Mouse (Mus musculus) liver, embryonic 14.5 days (tissue): ENCODE measurements at regions not wholly inside any gene's neighbourhood (a gene's known extent, or its start where the extent isn't known, plus 50 kb on each side); places are given as distances from the start of the nearest gene placed in this dataset.
"Not testable (repeated sequence)": the region's sequence is repeated elsewhere in the genome, so short reads cannot be mapped to it uniquely, and the experiment has no call there.

Experiments
- ATAC-seq: fragments of 200-750 bp; cut with Nextera tagmentation; 2 replicates; pipeline ENCODE4 v1.8.0; 2017; ENCODE audit warnings: moderate number of reproducible peaks, mild to moderate bottlenecking, moderate library complexity; ENCODE audit not compliant: insufficient read depth
- DNase-seq, 3 experiments: peaks; one replicate each; pipeline ENCODE4 v3.0.0-alpha.2; 2012 to 2013; ENCODE audit warnings: low read depth in 3 of 3, low spot score in 3 of 3
- H3K27ac ChIP-seq: fragments of 300-500 bp; sonication (generic); 2 replicates; pipeline ENCODE4 v1.5.1; 2014; ENCODE audit warnings: moderate library complexity, mild to moderate bottlenecking, control low read depth, inconsistent platforms
- H3K27me3 ChIP-seq: fragments of 300-500 bp; sonication (generic); 2 replicates; pipeline ENCODE4 v1.6.1; 2014; ENCODE audit warnings: mild to moderate bottlenecking, low read length, moderate library complexity; ENCODE audit not compliant: control insufficient read depth, insufficient read depth
- H3K36me3 ChIP-seq: fragments of 300-500 bp; sonication (generic); replicated peaks from 2 replicates; pipeline ENCODE4 v1.6.1; 2014; ENCODE audit warnings: low read depth; ENCODE audit not compliant: control insufficient read depth, insufficient read depth
- H3K4me1 ChIP-seq, 2 experiments: fragments of 200-500 bp in 1 of 2; fragments of 300-500 bp in 1 of 2; sonication (generic) in 1 of 2; replicated peaks; 2 replicates each; pipeline ENCODE4 v1.6.1; 2012 to 2014; ENCODE audit warnings: antibody characterized with exemption in 1 of 2, inconsistent platforms in 1 of 2, low read length in 1 of 2; ENCODE audit not compliant: control insufficient read depth in 2 of 2, insufficient read depth in 2 of 2
- H3K4me2 ChIP-seq: fragments of 300-500 bp; sonication (generic); 2 replicates; pipeline ENCODE4 v1.6.1; 2014; ENCODE audit warnings: low read depth, mild to moderate bottlenecking, control low read depth, moderate library complexity
- H3K4me3 ChIP-seq, 2 experiments: fragments of 200-500 bp in 1 of 2; fragments of 300-500 bp in 1 of 2; sonication (generic) in 1 of 2; 2 replicates each; pipeline ENCODE4 v1.5.1; 2012 to 2014; ENCODE audit warnings: low read depth in 2 of 2, low read length in 2 of 2, mild to moderate bottlenecking in 2 of 2, control low read depth in 1 of 2, inconsistent platforms in 1 of 2, moderate library complexity in 1 of 2; ENCODE audit not compliant: insufficient read depth in 1 of 2
- H3K9ac ChIP-seq: fragments of 300-500 bp; sonication (generic); replicated peaks from 2 replicates; pipeline ENCODE4 v1.6.1; 2014; ENCODE audit warnings: mild to moderate bottlenecking, control low read depth, moderate library complexity
- H3K9me3 ChIP-seq: fragments of 300-500 bp; sonication (generic); 2 replicates; pipeline ENCODE4 v1.6.1; 2016; ENCODE audit warnings: low read length, mixed read lengths; ENCODE audit not compliant: control insufficient read depth
- CTCF ChIP-seq: IDR thresholded peaks from 2 replicates; pipeline ENCODE4 v1.5.1; 2016; ENCODE audit warnings: antibody characterized with exemption, low read depth, control low read depth
- EP300 ChIP-seq: IDR thresholded peaks from 2 replicates; pipeline ENCODE4 v1.6.1; 2016; ENCODE audit warnings: antibody characterized with exemption, low read depth
- WGBS: fragments of 180-500 bp; shearing (Covaris S2); extraction: QIAGEN DNeasy Blood & Tissue Kit; methylation state at CpG from one replicate; pipeline ENCODE4 v1.1.7; 2014; ENCODE audit not compliant: insufficient replicate concordance; 5-methylcytosine and 5-hydroxymethylcytosine counted together

DNA sequence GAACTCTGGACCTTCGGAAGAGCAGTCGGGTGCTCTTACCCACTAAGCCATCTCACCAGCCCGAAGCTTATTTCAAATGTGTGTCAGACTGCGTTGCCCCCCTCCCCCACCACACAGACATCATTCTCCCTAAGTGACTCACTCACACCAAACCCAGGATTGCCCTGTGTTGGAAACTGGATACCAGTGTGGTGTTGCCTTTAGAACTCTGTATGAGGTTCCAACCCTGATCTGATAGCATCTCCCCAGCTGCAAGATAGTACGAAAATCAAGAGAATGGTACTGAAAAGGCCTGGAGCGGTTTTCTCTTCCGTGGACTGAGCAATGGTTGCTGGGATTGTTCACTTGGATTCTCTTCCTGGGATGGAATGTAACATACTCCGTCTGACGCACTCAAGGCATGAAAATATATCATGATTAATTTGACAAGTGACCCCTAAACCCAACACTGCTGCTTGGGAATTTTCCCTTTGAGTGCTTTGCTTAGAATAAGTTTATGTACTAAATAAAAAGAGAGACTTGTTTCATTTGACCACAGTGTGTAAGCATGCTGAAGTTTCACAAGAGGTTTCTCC lies 63.0 kb downstream of the Hand2 start:
- no peak overlapping the region for H3K27ac ChIP-seq
- WGBS: 62% methylated on average over 9 of the region's 9 CpGs

DNA sequence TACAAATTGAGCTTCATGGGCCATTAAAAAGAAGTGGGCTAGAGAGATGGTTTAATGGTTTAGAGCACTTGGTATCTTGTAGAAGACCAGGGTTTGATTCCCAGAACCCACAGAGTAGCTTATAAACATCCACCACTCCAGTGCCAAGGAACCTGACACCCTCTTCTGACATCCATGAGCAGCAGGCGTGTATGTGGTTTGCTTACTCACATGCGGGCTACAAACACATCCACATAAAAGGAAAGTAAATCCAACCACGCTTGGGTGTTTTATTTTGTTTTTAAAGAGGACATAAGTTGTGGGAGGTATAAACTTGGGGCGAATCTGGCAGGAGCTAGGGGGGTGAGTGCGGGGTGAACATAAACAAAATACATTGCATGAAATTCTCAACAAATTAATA lies 66.8 kb downstream of the Hand2 start:
- Histone ChIP-seq H3K27ac (no peak overlapping the region), H3K4me1 (no peaks in the 10 kb centered on the region)

More for the DNA sequence above, 63.0 kb downstream of the Hand2 start:
- no peak for ATAC-seq
- Histone ChIP-seq H3K4me3 (no peak overlapping the region), H3K27me3 (no peaks in the 10 kb centered on the region), H3K9ac (no peak overlapping the region), H3K4me2 (no peak overlapping the region), H3K9me3 (no peaks in the 10 kb centered on the region), H3K4me1 (no peaks in the 10 kb centered on the region), H3K36me3 (no peaks in the 10 kb centered on the region)
- TF ChIP-seq CTCF: no peak
- TF ChIP-seq EP300: no peak
- no peak for DNase-seq

DNA sequence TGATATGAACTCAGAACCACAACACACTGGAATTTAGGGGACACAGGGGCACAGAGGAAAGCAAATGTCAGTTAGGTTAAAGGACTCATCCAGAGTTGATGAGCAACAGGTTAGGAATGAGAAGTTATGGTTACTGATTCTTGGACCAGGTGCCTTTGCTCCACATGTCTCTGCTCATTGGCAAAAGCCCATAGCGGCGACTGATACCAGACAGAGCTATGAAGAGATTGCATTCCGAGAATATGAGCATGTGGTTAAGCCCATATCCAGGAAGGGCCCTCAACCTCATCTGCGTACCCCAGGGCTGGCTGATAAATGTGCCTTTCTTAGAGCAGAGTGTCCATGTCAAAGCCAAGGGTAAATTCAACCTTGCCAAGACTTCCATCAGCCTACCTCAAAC lies 67.1 kb upstream of the Scrg1 start:
- Histone ChIP-seq H3K4me2 (no peak overlapping the region), H3K27ac (no peak overlapping the region), H3K4me3 (no peak overlapping the region), H3K27me3 (no peaks in the 10 kb centered on the region), H3K36me3 (no peaks in the 10 kb centered on the region), H3K9ac (no peak overlapping the region), H3K4me1 (no peaks in the 10 kb centered on the region), H3K9me3 (no peaks in the 10 kb centered on the region)
- no peak for ATAC-seq
- TF ChIP-seq CTCF (no peak), EP300 (no peak)
- 67% methylated on average over 4 of the region's 4 CpGs for WGBS
- DNase-seq: no peak

More for the DNA sequence above, 66.8 kb downstream of the Hand2 start:
- 60% methylated on average over 5 of the region's 5 CpGs for WGBS
- Histone ChIP-seq H3K9ac (no peak overlapping the region), H3K27me3 (no peaks in the 10 kb centered on the region), H3K4me2 (no peak overlapping the region), H3K36me3 (no peaks in the 10 kb centered on the region), H3K4me3 (no peak overlapping the region), H3K9me3 (no peaks in the 10 kb centered on the region)
- DNase-seq (no peak), ATAC-seq (no peak)
- TF ChIP-seq CTCF (no peak), EP300 (no peak)

DNA sequence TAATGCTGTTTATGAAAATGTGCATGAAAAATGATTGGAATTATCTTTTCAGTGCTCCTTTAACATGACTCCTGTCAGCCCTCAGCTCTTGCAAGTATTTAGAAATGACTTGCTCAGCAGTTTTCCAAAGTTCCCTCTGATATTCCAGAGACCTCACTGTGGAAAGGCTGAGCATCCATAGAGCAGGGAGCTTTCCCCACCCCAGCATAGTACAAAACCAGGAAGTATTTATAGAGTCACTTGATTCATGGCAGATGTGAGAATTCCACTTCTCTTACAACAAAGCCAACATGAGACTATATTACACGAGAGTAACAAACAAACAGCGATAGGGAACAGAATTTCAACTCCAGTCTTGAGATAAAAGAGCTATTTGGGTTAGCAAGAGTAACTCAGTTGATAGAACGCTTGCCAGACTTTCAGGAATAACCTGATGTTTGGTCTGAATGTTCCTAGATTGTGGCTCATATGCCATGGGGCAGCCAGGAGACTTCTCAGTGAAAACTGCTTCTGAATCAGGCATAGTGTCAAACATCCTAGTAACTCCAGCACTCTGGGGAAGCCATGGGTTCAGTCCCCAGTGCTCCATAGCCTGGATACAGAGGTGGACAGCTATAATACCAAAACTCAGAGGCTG lies 57.6 kb upstream of the Scrg1 start:
- Histone ChIP-seq H3K36me3 (no peaks in the 10 kb centered on the region), H3K27ac (no peak overlapping the region), H3K9me3 (no peaks in the 10 kb centered on the region), H3K9ac (no peak overlapping the region), H3K4me2 (no peak overlapping the region), H3K4me1 (no peaks in the 10 kb centered on the region), H3K27me3 (no peaks in the 10 kb centered on the region), H3K4me3 (no peak overlapping the region)
- 41% methylated on average over 3 of the region's 3 CpGs for WGBS
- no peak for TF ChIP-seq CTCF
- no peak for TF ChIP-seq EP300
- DNase-seq (no peak), ATAC-seq (no peak)

DNA sequence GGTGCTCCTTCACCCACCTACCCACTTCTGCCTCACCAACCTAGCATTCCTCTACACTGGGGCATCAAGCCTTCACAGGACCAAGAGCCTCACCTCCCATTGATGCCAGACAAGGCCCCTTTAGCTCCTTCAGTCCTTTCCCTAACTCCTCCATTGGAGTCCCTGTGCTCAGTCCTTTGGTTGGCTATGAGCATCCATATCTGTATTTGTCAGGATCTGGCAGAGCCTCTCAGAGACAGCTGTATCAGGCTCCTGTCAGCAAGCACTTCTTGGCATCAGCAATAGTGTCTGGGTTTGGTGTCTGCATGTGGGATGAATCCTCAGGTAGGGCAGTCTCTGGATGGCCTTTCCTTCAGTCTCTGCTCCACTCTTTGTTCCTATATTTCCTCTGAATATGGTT lies 55.6 kb upstream of the Scrg1 start:
- not testable (repeated sequence) for DNase-seq, H3K27me3 ChIP-seq, H3K27ac ChIP-seq, H3K4me2 ChIP-seq, H3K4me3 ChIP-seq, H3K4me1 ChIP-seq, H3K9me3 ChIP-seq, H3K9ac ChIP-seq, H3K36me3 ChIP-seq, ATAC-seq
